18 mouse cellular contexts compared by ENCODE assay signal in the genomic region with DNA sequence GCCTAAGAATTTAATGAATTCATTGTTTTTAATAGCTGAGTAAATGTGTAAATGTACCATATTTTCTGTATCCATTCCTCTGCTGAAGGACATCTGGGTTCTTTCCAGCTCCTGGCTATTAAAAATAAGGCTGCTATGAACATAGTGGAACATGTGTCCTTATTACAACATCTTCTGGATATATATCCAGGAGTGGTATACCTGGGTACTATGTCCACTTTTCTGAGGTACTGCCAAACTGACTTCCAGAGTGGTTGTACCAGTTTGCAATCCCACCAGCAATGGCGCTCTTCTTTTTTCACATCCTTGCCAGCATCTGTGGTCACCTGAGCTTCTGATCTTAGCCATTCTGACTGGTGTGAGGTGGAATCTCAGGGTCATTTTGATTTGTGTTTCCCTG. TPM values are rescaled to one million over a fixed set of nuclear protein-coding genes. Genes with fewer than 3 reads are reported as not detected.
"Had no signal": no experiment of that assay in that cellular context is flagged by ENCODE, and none has a peak within 500 bp of the region (broad histone marks: within the 10 kb centered on the region; RNA-seq: fewer than 3 reads in every experiment).

No protein-coding gene starts in this region.

RNA-seq across cellular contexts. Expression of a gene that starts 19.1 kb away (rescaled TPM):
- polyA plus RNA-seq: forebrain, postnatal 0 days; gonadal fat pad, adult 2 months; heart, adult 2 months; heart, embryonic 11.5 days; heart, embryonic 16.5 days; hindbrain, embryonic 11.5 days; hindbrain, embryonic 13.5 days; hindbrain, embryonic 16.5 days; inflammation-experienced regulatory T-cells, adult 6 months; intestine, embryonic 15.5 days; intestine, postnatal 0 days; kidney, embryonic 14.5 days; kidney, embryonic 16.5 days; limb, embryonic 10.5 days; limb, embryonic 13.5 days; limb, embryonic 15.5 days; liver, adult 2 months; liver, embryonic 14.5 days had no signal

RNA-seq across cellular contexts. Expression of a gene that starts 33.6 kb away (rescaled TPM):
- polyA plus RNA-seq: forebrain, postnatal 0 days; gonadal fat pad, adult 2 months; heart, adult 2 months; heart, embryonic 11.5 days; hindbrain, embryonic 11.5 days; hindbrain, embryonic 13.5 days; hindbrain, embryonic 16.5 days; intestine, embryonic 15.5 days; intestine, postnatal 0 days; kidney, embryonic 14.5 days; kidney, embryonic 16.5 days; limb, embryonic 10.5 days; limb, embryonic 13.5 days; liver, adult 2 months; liver, embryonic 14.5 days had no signal
